Mouse (Mus musculus) gastrocnemius, postnatal 14 days (tissue): ENCODE data around the gene Gm17018. TPM values are rescaled to one million over a fixed set of nuclear protein-coding genes. Genes with fewer than 3 reads are reported as not detected.
A peak's percentile ranks its signal among the peaks of the same experiment; 100 is the strongest.

Experiments used
- DNase-seq: peaks from one replicate; pipeline ENCODE4 v3.0.0; 2021; ENCODE audit warnings: mixed read lengths
- intact Hi-C: fragments of 180-260 bp; cut with DNase I; formaldehyde crosslinking; loops from one replicate; pipeline ENCODE4 v1.15.1; 2025; ENCODE audit warnings: low total_unique reads
- long read RNA-seq, 2 experiments: library from polyadenylated mRNA; stranded (forward); transcript quantifications; one replicate each; pipeline ENCODE4 v2.0.0; 2021
- total RNA-seq, 2 experiments: library from RNA; stranded (reverse); gene quantifications; 2 replicates each; pipeline ENCODE4 v1.2.3; 2021

Gm17018 gene
- total RNA-seq: 10 to 100 TPM; 12.8 to 13.5 TPM
- long read RNA-seq, experiment 1, transcript Gm17018-201 (6 exons, 1,353 nt): major isoform, 17 of 18 reads
- long read RNA-seq, experiment 1, partial matches to known transcripts: 0 of 18 reads
- long read RNA-seq, experiment 1, other reads (novel, unspliced or antisense): 1 of 18 reads
- long read RNA-seq, experiment 2, transcript Gm17018-201 (6 exons, 1,353 nt): major isoform, 24 of 30 reads
- long read RNA-seq, experiment 2, partial matches to known transcripts: 0 of 30 reads
- long read RNA-seq, experiment 2, other reads (novel, unspliced or antisense): 6 of 30 reads

DNA sequence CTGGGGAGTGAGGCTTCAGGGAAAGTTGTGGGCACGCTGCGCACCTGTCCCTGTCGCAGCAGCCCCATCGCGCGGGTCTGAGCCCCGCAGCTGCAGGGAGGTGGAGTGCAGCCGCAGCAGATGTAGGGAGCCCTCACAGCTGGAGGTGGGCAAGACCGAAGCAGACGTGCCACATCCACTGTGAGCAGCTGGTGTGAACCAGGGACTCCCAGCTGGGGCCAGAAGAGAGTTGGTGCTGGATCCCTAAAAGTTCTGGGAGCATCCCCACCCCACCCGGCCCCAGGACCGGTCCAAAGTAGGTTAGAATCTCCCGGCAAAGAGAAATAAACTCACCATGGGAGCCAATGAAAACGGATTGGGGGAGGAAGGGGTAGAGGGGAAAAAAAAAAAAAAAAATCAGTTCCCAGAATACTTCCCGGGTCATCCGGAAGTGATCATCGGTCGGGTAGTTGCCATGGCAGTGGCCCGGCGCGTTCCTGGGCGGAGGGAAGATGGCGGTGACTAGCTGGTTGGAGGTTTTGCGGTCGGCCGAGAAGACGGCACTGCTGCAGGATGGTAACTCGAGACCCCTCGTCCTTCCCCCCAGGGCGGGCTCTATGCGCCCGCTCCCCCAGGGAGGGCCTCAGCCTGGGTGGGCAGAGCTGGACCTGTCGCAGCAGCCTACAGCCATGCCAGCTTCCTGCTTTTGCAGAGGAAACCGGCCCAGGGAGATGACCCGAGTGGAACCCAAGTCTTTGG, at the start of gene Gm17018, which contains the start of gene Poll:
TSS of gene Gm17018 (plus strand) at position 463 of the 738 bp plus-strand sequence.
TSS of gene Poll (minus strand) at position 379 of the 738 bp plus-strand sequence.
- peak; percentile 87 for DNase-seq
- intact Hi-C loops: no loop called here

DNA sequence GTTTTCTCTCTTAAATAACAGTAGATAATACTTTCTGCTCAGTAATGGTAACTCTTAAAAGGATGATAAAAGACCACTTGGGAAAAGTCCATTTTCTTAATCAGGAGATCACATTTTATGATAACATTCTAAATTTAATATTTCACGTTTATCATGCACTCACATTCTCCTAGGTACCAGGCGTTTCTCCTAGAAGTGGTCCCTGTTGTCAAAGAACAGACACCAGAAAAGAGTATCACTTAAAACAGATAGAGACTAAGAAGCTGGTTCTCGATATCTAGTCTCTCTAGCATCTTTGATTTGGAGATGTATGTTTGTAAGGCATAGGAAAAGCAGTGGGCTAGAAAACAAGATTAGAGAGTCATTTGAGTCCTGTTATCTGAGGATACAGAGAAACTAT, 49.7 kb upstream of the Gm17018 start:
- DNase-seq: no peak
- intact Hi-C loops: no loop called here

DNA sequence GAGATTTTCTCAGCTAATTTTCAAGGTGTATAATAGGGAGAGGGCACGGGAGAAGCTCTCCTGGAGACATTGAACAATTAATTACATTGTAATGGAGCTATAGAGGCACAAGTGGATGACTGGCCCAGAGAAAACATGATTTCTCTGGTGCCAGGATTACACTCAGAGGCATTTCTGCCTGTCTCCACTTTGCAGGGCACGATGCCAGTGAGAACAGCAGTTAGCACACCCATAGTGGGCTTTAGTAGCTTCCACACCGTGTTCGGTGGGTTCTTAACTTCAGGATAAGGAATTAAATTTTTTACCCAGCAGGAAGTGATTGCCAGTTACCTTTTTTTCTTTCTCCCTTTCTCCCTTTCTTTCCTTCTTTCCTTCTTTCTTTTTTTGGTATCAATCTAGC, 49.0 kb upstream of the Gm17018 start:
- intact Hi-C loops: no loop called here
- no peak for DNase-seq

DNA sequence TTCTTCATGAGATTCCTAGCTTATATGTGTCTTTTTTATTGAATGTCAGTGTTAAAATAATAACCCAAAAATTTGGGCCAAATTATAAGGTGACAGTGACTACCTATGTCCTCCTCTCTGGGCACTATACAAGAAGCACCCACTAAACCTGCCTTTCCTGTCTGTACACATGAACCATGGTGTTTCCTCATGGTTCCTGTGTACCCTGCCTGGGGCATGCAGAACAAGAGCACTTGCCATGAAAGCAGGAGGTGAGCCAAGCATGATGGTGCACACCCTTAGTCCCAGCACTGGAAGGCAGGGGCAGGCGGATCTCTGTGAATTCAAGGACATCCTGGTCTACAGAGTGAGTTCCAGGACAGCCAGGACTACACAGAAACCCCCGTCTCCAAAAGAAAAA, 45.1 kb upstream of the Gm17018 start:
- DNase-seq: no peak
- intact Hi-C loops: no loop called here

DNA sequence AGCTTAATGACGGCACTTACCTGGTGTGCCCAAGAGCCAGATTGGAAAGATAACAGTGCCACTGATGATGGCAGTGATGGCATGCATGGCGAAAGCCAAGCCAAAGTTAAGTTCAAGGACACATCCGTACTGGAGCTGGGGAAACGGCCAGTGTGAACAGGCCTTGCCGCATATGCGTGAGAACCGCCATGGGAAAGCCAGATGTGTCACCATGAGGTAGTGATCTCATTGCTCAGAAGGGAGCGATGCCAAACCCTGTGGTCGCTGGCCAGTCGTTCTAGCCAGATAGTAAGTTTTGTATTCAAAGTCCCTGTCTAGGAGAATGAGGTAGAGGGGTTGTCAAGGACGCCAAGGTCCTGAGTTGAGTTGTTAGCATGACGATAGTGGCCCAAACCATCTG, 44.2 kb upstream of the Gm17018 start:
- intact Hi-C loops: no loop called here
- DNase-seq: no peak

DNA sequence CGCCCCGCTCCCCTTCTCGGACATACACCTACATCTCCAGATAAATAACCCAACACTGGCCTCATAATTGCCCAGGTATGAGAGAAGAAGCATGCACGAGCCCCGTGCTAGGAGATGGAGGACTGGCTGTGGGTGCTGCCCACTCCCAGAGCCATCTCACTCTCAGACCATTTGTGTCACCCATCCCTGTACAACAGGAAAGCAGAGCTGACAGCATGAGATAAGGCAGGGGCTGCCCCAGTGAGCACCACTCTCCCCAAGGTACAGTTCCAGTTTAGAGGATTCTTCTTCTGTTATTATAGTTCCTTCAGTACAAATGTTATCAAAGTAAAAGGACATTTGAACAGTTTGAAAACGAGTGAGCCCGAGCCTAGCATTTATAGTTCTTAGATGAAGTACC, 33.0 kb upstream of the Gm17018 start:
- DNase-seq: no peak
- intact Hi-C loops: no loop called here

DNA sequence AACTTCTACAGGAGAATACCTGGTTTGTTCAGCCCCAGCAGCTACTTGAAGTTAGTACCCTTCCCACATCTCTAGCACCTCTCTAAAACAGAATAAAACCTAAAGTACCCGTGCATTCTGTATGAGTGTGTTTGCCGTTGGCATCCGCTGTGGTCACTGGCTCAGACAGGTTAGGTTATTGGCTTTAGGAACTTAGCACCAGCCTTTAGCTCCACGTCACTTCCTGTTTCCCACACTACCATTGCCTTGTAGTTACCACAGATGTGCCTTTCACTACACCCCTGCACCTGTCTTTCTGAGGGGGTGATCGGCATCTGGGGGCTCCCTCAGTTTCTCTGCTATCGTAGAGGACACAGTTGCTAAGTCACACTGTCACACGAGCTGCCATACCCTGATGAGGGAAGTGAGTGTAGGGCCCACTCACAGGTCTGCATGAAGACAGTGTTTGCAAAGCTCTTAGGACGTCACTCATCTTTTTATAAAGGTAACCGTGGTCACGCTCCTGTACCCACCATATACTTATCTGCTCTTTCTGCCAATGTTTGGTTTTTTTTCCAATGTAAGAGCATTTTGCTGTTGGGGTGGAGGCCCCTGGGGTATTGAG, 32.4 kb upstream of the Gm17018 start:
- intact Hi-C loops: no loop called here
- DNase-seq: no peak

DNA sequence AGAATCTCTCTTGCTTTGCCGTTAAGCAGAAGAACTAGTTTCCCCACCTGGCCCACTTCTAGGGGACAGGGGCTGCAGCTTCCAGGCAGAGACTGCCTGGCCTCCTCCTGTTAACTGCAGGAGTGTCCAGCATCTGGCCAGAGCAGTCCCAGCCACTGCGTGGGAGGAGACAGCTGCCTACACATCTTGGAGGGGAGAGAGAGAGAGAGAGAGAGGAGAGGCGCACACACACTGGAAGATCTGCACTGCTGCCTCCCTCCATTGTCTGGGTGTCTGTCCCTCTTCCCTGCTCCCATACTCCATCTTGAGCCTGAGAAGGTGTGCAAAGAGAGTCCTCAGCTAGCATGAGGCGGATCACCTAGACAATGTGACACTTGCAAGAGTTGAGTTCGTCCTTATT, 31.1 kb upstream of the Gm17018 start:
- intact Hi-C loops: no loop called here
- DNase-seq: no peak

DNA sequence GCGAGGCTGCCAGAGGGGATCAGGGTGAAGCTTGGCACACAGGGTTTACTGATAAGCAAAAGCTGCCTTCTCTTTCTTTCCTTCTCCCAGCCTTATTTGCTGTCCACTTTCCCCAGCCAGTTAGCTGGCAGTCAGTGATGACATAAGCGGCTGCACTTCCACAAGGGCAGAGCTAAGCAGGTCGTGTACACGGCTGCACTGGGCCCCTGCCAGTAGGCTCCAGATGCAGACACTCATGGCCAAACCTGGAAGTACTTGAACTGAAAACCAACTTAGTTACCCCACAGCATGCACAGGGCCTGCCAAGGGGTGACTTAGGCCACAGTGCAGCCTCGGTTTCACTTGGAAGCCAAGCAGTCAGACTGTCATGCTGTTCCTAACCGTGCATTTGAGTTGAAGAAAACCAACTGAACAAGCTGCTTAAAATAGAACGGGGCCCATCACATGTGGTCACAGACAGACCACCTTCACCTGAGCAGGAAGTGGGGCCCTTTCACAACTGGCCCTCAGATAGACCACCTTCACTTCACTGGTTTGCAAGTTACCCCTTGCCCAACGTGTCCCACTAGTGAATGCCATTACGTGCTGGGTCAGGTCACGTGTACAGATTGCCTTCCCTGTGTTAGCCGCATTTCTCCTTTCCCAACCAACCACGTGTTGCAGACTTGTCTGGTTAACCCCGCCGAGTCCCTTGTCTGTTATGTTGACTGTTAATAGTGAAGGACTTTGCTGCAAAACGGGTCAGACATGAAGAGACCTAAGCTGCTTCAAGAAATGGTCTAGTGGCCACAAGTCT, 30.0 kb upstream of the Gm17018 start:
- DNase-seq: no peak
- intact Hi-C loops: no loop called here

DNA sequence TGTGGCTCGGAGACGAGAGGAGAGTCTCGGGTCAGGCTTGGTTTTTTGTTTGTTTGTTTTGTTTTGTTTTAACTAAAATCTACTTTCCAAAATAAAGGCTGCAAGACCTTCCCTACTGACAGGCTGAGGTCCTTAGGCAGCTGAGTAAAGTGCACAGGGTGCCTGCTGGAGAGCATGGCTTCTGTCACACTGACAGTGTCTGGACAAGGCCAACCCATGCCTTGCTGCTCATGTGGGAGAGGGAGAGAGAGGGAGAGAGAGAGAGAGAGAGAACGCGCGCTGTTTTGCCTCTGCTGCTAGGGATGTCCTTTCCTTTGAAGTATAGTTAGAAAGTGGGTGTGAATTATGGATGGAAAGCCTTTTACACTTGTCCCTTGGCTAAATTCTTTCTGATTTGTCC, 28.9 kb upstream of the Gm17018 start:
- DNase-seq: no peak
- intact Hi-C loops: no loop called here

DNA sequence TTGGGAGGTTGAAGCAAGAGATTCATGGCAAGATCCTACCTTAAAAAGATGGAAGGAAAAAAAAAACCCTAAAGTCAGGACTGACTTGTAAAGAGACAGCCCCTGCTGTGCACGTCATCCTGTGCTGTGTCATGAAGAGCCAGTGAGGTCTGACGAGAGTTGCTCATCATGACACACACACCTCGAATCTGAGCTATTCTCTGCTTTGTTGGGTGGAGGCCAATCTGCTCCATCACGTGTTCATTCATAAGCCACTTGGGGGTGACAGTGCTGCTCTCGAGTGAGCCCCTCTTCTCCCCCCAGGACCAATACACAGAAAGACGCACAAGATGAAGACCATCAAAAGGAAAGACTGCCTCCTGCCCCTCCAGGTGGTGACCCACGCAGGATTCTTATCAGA, 26.8 kb upstream of the Gm17018 start:
- intact Hi-C loops: no loop called here
- DNase-seq: no peak

DNA sequence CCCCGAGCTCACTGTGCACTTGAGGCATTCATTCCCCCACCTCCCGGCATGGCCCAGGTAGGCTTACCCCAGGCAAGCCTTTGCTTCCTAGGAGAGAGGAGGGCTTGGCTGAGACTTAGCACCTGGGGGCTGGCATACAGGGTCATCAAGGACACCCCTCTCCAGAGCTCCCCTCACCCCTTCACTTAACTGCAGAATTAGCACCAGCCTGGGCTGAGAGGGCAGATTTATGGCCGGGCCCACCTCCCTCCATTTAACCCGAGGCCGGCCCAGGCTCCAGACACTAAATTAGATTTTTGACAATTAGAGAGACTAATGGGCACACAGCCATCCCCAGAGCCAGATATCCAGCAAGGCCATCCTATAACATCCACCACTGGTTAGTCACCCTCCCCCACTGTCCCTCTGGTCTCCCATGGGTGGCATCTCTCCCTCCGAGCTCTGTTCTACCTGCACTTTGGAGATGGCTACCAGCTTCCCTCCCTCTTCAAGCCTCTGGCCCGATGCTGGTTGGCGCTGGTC, 25.1 kb upstream of the Gm17018 start:
- DNase-seq: no peak
- intact Hi-C loops: no loop called here

DNA sequence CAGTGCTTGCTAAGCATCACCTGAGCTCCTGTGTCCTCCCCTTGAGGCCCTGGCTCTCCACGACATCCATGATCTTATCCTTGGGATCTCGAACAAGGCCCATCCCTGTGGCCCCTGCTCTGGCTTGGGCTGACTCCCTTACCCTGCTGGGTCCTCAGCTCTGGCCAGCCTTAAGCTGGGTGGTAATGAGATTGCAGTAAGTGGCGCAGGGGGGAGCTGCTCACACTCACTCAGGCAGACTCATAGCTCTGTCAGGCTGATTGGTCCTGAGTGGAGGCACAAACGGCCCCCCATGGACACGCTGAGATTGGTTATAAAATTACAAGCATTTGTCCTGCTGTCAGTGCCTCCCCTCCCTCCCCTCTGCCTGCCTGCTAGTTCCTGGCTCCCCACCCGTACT, 24.5 kb upstream of the Gm17018 start:
- intact Hi-C loops: no loop called here
- DNase-seq: no peak

DNA sequence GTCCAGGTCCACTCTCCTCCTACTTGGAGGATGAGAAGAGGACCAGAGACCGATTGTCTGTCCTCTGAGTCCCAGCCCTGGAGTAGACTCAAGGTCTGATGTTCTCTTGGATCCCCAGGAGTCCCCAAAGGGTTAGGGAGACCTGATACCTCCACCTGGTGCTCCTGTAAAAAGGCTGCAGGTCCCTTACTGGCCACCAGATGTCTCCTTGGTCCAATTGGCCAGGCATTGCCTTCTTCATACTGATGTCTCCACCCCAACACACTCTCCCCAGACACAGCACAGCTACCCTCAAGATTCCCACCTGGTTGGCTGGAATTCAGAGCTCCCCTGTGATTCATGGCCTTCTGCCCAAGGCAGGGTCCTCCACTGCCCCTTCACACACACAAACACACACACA, 22.9 kb upstream of the Gm17018 start:
- intact Hi-C loops: no loop called here
- no peak for DNase-seq

DNA sequence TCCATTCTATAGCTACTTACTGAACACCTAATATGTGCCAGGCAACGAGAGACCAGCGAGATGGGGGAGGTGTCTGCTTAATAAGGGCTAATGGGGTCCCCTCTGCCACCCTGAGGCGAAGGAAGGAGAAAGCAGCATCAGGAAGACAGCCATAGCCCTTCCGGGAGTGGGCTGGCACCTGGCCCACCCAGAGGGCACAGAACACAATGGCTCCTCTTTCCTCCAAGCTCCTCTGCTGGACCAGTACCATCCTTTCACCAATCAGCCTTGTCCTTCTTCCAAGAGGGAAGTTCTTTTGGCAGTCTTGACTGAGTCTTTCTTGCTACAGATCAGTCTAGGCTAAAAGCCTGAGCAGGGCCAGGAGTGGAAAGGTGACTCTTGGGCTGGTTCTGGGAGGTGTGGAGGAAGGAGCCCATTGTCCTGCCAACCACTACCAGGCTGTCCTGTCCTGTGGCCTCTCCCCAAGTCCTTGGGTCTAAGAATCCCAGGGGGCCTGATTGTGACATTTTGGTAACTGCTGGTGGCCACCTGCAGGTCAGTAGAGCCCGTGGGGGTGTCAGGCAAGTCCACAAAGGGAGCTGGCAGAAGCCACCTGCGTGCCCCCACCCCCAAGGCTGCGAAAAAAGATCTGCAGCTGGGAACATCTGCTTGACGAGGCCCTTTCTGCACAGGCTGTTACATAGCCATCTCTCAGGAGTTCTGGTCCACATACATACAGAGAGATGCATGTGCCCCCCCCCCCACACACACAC, 19.6 kb upstream of the Gm17018 start:
- no peak for DNase-seq

DNA sequence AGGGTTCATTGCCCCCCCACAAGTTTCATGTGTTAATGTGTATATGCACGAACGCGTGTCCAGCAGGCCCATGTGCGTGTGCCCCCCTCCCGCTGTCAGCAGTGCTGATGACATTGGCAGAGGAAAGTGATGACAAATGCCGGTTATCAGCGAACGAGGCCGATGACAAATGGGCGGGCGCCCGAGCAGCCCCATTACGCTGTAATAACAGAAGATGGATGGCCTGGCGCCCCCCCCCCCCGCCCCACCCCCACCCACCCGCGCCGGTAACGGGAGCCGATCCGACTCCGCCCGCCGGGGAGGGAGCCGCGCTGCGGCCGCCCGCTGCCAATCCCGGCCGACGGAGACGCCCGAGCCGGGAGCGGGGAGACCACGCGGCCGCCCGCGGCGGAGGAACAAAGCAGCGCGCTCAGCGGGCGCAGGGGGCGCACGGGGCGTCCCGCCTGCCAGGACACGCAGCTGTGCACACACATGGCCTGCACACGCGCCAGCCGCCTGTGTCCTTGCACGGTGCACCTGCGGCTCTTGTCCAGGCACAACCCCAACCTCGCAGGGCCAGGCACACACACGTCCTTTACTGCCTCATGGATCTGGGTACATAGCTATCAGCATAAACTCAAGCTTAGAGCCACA, 18.9 kb upstream of the Gm17018 start:
- DNase-seq: peak; percentile 52
- intact Hi-C loops: loop anchor here (5.0 to 10.0 kb wide), 4 partner anchors 57 to 319 kb away; no protein-coding TSS in a partner anchor

More for the DNA sequence above, 19.6 kb upstream of the Gm17018 start:
- intact Hi-C loops: loop anchor here (5.0 to 10.0 kb wide), 4 partner anchors 56 to 319 kb away; no protein-coding TSS in a partner anchor

DNA sequence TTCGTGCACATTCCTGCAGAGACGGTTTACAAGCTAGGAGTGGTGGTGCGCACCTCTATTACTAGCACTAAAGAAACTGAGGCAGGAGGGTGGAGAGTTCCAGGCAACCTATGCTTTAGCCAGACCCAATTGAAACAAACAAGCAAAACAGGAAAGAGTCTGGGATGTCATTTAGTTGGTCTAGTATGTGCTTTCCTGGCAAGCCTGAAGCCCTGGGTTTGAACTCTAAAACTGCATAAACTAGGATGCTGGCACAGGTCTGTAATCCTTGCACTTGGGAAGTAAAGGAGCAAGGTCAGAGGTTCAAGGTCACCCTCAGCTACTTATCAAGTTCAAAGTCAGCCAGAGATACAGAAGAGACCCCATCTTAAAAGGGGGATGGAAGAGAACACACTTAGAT, 18.4 kb upstream of the Gm17018 start:
- no peak for DNase-seq
- intact Hi-C loops: loop anchor here (5.0 to 10.0 kb wide), 4 partner anchors 57 to 320 kb away; no protein-coding TSS in a partner anchor
